Mouse (Mus musculus): ENCODE measurements around the gene Sugt1. TPM values are rescaled to one million over a fixed set of nuclear protein-coding genes. Genes with fewer than 3 reads are reported as not detected.

The Sugt1 gene
- polyA plus RNA-seq, 1 experiment = 149 TPM

DNA sequence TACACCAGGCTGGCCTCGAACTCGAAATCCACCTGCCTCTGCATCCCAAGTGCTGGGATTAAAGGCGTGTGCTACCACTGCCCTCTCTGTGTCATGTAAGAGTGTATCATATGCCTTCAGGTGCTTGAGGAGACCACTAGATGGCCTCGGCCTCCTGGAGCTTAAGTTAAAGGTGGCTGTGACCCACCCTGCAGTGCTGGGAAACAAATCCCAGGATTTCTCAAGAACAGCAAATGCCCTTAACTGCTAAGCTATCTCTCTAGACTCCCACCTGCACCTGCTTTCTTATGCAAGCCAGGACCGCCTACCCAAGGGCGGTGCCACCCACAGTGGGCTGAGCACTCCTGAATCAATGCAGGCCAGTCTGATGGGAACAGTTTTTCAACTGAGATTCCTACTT, 22.7 kb upstream of the Sugt1 start:
- TF ChIP-seq CTCF (IDR thresholded peaks at IDR 0.05; ENCODE audit: control insufficient read depth, insufficient read depth, low read length) (peak; percentile 36; the same call in 1 of the 2 replicates), POLR2A (IDR thresholded peaks at IDR 0.05; ENCODE audit: borderline replicate concordance, control insufficient read depth, low read depth, low read length) (no peak)
- Histone ChIP-seq H3K4me3 (replicated peaks; ENCODE audit: control insufficient read depth, low read depth, low read length) (no peak overlapping the region), H3K27ac (ENCODE audit: control insufficient read depth, insufficient read depth, low read depth, low read length, poor library complexity) (no peak overlapping the region), H3K4me1 (ENCODE audit: control insufficient read depth, insufficient read depth, low read length) (no peaks in the 10 kb centered on the region)
- 82% methylated on average over 6 of the region's 6 CpGs for WGBS

DNA sequence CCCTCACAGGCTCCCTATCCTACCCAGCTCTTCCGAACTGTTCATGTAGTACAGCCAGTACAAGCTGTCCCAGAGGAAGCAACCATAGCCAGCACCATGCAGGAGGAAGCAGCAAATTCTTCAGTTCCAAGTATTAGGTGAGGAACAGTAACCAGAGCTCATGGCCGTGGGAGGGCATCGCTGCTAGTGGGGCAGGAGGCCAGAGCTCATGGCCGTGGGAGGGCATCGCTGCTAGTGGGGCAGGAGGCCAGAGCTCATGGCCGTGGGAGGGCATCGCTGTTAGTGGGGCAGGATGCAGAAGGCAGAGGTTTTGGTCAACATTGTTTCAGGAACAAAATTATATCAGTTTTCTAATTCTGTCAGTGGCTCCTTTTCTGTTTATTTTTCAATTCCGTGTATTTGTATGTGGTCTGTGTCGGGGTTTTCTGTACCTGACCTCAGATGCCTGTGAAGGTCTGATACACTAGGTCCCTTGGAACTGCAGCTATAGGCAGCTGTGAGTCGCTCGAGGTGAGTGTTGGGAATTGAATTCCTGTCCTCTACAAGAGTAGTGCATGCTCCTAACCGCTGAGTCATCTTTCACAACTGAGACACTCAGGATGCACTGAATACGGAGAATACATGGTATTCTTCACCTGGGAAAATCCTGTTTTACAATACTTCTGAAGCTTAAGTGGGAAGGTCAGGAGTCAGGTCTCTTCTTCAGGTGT, 13.9 kb upstream of the Sugt1 start:
- H3K4me1 ChIP-seq (ENCODE audit: control insufficient read depth, insufficient read depth, low read length) = no peaks in the 10 kb centered on the region
- 91% methylated on average over 13 of the region's 13 CpGs for WGBS
- no peak overlapping the region for H3K4me3 ChIP-seq (replicated peaks; ENCODE audit: control insufficient read depth, low read depth, low read length)
- TF ChIP-seq POLR2A (IDR thresholded peaks at IDR 0.05; ENCODE audit: borderline replicate concordance, control insufficient read depth, low read depth, low read length) = no peak
- no peak for TF ChIP-seq CTCF (IDR thresholded peaks at IDR 0.05; ENCODE audit: control insufficient read depth, insufficient read depth, low read length)
- no peak overlapping the region for H3K27ac ChIP-seq (ENCODE audit: control insufficient read depth, insufficient read depth, low read depth, low read length, poor library complexity)

DNA sequence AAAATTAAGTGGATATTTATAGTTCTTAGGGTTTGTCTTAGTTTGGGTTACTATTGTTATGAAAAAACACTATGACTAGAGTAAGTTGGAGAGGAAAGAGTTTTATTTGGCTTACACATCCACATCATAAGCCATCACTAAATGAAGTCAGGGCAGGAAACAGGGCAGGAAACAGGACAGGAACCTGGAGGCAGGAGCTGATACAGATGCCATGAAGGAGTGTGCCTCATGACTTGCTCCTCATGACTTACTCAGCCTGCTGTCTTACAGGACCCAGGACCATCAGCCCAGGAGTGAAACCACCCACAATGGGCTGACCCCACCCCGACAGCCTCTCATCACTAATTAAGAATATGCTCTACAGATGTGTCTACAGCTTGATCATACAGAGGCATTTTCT, 13.1 kb upstream of the Sugt1 start:
- H3K27ac ChIP-seq (ENCODE audit: control insufficient read depth, insufficient read depth, low read depth, low read length, poor library complexity) = no peak overlapping the region
- 91% methylated on average over 1 of the region's 1 CpGs for WGBS

DNA sequence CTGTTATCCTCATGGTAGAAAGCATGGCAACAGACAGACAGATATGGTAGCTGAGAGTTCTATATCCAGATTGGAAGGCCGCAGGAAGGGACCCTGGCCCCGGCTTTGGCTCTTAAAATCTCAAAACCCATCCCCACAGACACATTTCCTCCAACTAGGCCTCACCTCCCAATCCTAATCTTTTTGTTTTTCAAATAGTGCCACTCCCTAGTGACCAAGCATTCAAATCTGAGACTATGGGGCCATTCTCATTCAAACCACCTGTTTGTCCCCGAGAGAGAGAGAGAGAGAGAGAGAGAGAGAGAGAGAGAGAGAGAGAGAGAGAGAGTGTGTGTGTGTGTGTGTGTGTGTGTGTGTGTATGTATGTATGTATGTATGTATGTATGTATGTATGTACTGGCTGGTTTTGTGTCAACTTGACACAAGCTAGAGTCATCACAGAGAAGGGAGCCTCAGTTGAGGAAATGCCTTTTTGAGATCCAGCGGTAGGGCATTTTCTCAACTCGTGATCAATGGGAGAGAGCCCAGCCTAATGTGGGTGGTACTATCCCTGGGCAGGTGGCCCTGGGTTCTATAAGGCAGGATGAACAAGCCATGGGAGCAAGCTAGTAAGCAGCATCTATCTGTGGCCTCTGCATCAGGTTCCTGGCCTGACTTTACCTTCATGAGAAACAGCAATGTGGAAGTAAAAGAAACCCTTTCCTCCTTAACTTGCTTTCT, 3.8 kb upstream of the Sugt1 start:
- H3K4me1 ChIP-seq (ENCODE audit: control insufficient read depth, insufficient read depth, low read length) = no peaks in the 10 kb centered on the region; the same call in 1 of the 2 replicates
- H3K27ac ChIP-seq (ENCODE audit: control insufficient read depth, insufficient read depth, low read depth, low read length, poor library complexity) = no peak overlapping the region
- 89% methylated on average over 5 of the region's 5 CpGs for WGBS
- TF ChIP-seq POLR2A (IDR thresholded peaks at IDR 0.05; ENCODE audit: borderline replicate concordance, control insufficient read depth, low read depth, low read length) (no peak), CTCF (IDR thresholded peaks at IDR 0.05; ENCODE audit: control insufficient read depth, insufficient read depth, low read length) (no peak)
- H3K4me3 ChIP-seq (replicated peaks; ENCODE audit: control insufficient read depth, low read depth, low read length) = no peak overlapping the region

More for the DNA sequence above, 13.1 kb upstream of the Sugt1 start:
- TF ChIP-seq CTCF (IDR thresholded peaks at IDR 0.05; ENCODE audit: control insufficient read depth, insufficient read depth, low read length) (no peak), POLR2A (IDR thresholded peaks at IDR 0.05; ENCODE audit: borderline replicate concordance, control insufficient read depth, low read depth, low read length) (no peak)
- no peak overlapping the region for H3K4me3 ChIP-seq (replicated peaks; ENCODE audit: control insufficient read depth, low read depth, low read length)
- no peaks in the 10 kb centered on the region for H3K4me1 ChIP-seq (ENCODE audit: control insufficient read depth, insufficient read depth, low read length)

DNA sequence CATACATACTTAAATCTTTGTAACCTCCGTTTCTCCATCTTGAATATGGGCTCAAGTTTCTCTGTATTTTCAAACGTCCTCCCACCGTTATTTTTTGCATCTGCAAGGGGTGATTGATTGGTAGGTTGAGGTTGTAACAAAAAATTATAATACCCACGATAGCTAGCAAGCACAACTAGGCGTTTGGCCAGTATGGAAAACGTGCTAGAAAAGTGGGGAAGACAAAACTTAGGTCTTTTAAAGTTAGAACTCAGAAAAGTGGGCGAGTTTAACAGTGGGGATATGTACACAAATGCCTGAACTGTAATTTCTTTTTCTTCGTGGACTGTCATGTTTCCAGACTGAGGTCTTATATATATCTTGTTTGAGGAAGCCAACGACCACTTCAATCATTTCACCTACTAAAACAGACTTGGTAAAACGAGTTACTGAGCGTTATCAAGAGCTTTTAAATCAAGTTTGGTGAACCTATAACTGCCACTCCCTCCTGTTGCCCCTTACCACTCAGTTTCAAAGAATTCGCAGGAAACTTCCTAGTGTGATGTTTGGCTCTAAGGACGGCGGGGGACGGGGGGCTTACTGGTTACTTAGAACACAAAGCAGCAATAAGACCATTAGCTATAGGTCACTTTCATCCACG, 872 bp upstream of the Sugt1 start:
- Histone ChIP-seq H3K27ac (ENCODE audit: control insufficient read depth, insufficient read depth, low read depth, low read length, poor library complexity) (peak overlapping the region; percentile 96), H3K4me1 (ENCODE audit: control insufficient read depth, insufficient read depth, low read length) (no peaks in the 10 kb centered on the region; the same call in 1 of the 2 replicates), H3K4me3 (replicated peaks; ENCODE audit: control insufficient read depth, low read depth, low read length) (peak overlapping the region; percentile 79)
- TF ChIP-seq CTCF (IDR thresholded peaks at IDR 0.05; ENCODE audit: control insufficient read depth, insufficient read depth, low read length) = no peak
- no peak for TF ChIP-seq POLR2A (IDR thresholded peaks at IDR 0.05; ENCODE audit: borderline replicate concordance, control insufficient read depth, low read depth, low read length)
- 27% methylated on average over 16 of the region's 16 CpGs for WGBS

DNA sequence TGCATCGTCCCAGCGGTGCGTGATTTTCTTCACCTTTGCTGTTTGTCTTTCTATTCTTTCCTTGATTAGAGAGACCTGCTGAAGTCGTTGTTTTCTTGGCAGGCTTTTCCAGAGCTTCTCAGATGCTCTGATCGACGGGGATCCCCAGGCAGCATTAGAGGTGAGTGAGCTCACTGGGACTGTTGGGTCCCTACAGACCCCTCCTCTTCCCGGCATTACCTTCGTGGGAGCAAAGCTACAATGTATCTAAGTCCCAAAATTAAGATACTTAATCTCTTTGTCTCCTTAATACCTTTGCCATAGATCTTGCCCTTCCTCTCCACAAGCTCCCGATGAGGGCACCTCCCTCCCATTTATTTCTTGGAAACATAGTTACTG, 350 bp downstream of the Sugt1 start:
- H3K27ac ChIP-seq (ENCODE audit: control insufficient read depth, insufficient read depth, low read depth, low read length, poor library complexity) = peak overlapping the region; percentile 96
- H3K4me1 ChIP-seq (ENCODE audit: control insufficient read depth, insufficient read depth, low read length) = no peaks in the 10 kb centered on the region; the same call in 1 of the 2 replicates
- no peak for TF ChIP-seq POLR2A (IDR thresholded peaks at IDR 0.05; ENCODE audit: borderline replicate concordance, control insufficient read depth, low read depth, low read length)
- H3K4me3 ChIP-seq (replicated peaks; ENCODE audit: control insufficient read depth, low read depth, low read length) = peak overlapping the region; percentile 71
- WGBS = 0% methylated on average over 9 of the region's 9 CpGs

DNA sequence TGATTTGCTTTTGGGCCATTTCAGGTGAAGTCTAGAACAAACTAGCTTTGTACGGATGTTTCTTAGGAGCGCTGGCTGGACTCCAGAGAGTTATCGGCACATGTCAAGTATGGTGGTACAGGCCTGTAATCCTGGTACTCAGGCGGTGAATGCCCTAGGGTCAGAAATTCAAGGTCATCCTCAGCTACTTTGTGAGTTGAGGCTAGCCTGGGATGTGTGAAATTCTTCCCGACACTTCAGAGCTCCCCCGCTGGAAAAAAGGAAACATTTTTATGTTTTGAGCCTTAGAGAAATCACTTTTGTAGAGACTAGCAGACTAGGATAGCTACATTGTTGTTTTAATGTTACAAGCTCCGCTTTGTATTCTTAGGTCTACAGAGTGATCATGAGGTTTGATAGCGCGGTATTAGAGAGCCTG, 1.1 kb downstream of the Sugt1 start:
- Histone ChIP-seq H3K4me3 (replicated peaks; ENCODE audit: control insufficient read depth, low read depth, low read length) (no peak overlapping the region), H3K27ac (ENCODE audit: control insufficient read depth, insufficient read depth, low read depth, low read length, poor library complexity) (no peak overlapping the region), H3K4me1 (ENCODE audit: control insufficient read depth, insufficient read depth, low read length) (no peaks in the 10 kb centered on the region; the same call in 1 of the 2 replicates)
- 90% methylated on average over 9 of the region's 9 CpGs for whole genome bisulfite sequencing
- TF ChIP-seq POLR2A (IDR thresholded peaks at IDR 0.05; ENCODE audit: borderline replicate concordance, control insufficient read depth, low read depth, low read length) (no peak), CTCF (IDR thresholded peaks at IDR 0.05; ENCODE audit: control insufficient read depth, insufficient read depth, low read length) (no peak)

DNA sequence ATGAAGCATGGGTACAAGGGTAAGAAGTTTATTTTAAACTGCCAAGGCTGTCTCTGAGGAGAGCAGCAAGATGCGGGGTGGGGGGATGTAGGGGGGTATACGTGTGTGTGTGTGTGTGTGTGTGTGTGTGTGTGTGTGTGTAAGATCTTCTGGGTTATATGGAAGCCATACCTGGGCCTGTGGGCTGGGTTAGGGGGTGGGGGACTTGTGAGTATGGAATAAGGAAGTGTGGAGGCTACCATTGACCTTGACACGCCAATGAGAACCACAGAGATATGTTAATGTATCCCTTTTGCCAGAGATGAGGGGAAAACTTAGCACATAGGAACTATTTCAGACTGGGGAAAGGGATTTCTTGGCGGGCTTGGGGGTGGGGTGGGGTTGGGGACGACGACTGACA, 1.9 kb downstream of the Sugt1 start:
- TF ChIP-seq POLR2A (IDR thresholded peaks at IDR 0.05; ENCODE audit: borderline replicate concordance, control insufficient read depth, low read depth, low read length) = no peak
- TF ChIP-seq CTCF (IDR thresholded peaks at IDR 0.05; ENCODE audit: control insufficient read depth, insufficient read depth, low read length) = no peak
- Histone ChIP-seq H3K4me1 (ENCODE audit: control insufficient read depth, insufficient read depth, low read length) (no peaks in the 10 kb centered on the region; the same call in 1 of the 2 replicates), H3K27ac (ENCODE audit: control insufficient read depth, insufficient read depth, low read depth, low read length, poor library complexity) (no peak overlapping the region), H3K4me3 (replicated peaks; ENCODE audit: control insufficient read depth, low read depth, low read length) (no peak overlapping the region)
- 84% methylated on average over 6 of the region's 6 CpGs for WGBS

Data from bone marrow, adult 2 months (tissue).